Mouse (Mus musculus) myocyte (in vitro differentiated cells): ENCODE results near the gene Stk10. TPM values are rescaled to one million over a fixed set of nuclear protein-coding genes. Genes with fewer than 3 reads are reported as not detected.

ENCODE experiments used
- H3K27me3 ChIP-seq: one replicate; pipeline ENCODE4 v1.6.1; 2011; ENCODE audit not compliant: control insufficient read depth, insufficient read depth, insufficient read length
- H3K36me3 ChIP-seq: one replicate; pipeline ENCODE4 v1.6.1; 2011; ENCODE audit not compliant: control insufficient read depth, insufficient read depth
- H3K4me2 ChIP-seq: one replicate; pipeline ENCODE4 v1.6.1; 2011; ENCODE audit warnings: low read depth, control low read depth
- H3K4me3 ChIP-seq: one replicate; pipeline ENCODE4 v1.5.1; 2011; ENCODE audit warnings: mild to moderate bottlenecking, control low read depth, moderate library complexity
- H3K79me2 ChIP-seq: one replicate; pipeline ENCODE4 v1.6.1; 2011; ENCODE audit not compliant: control insufficient read depth, insufficient read depth
- H3ac ChIP-seq: one replicate; pipeline ENCODE4 v1.6.1; 2011; ENCODE audit not compliant: control insufficient read depth, insufficient read length
- CEBPB ChIP-seq: IDR thresholded peaks from 2 replicates; pipeline ENCODE4 v1.6.1; 2011; ENCODE audit warnings: mild to moderate bottlenecking, moderate library complexity; ENCODE audit not compliant: poor library complexity, insufficient read depth, severe bottlenecking
- E2F4 ChIP-seq: IDR thresholded peaks from one replicate; pipeline ENCODE4 v1.6.1; 2011; ENCODE audit warnings: mild to moderate bottlenecking, control low read depth, moderate library complexity; ENCODE audit not compliant: insufficient read depth
- MAX ChIP-seq: IDR thresholded peaks from one replicate; pipeline ENCODE4 v1.6.1; 2011; ENCODE audit warnings: low read depth, mild to moderate bottlenecking, control low read depth
- MYOD1 ChIP-seq, 3 experiments: IDR thresholded peaks; one replicate each; pipeline ENCODE4 v1.6.1; 2011; ENCODE audit warnings: control low read depth in 2 of 3, low read depth in 2 of 3, mild to moderate bottlenecking in 2 of 3, moderate library complexity in 1 of 3; ENCODE audit not compliant: insufficient read length in 2 of 3, control insufficient read depth in 1 of 3
- MYOG ChIP-seq, 3 experiments: IDR thresholded peaks; one replicate each; pipeline ENCODE4 v1.6.1; 2011; ENCODE audit warnings: control low read depth in 2 of 3, low read depth in 2 of 3, mild to moderate bottlenecking in 2 of 3; ENCODE audit not compliant: insufficient read length in 2 of 3, control insufficient read depth in 1 of 3, insufficient read depth in 1 of 3
- POLR2A ChIP-seq: IDR thresholded peaks from one replicate; pipeline ENCODE4 v1.6.1; 2011; ENCODE audit warnings: low read depth, mild to moderate bottlenecking, control low read depth, moderate library complexity; ENCODE audit not compliant: insufficient read length
- POLR2AphosphoS2 ChIP-seq: IDR thresholded peaks from one replicate; pipeline ENCODE4 v1.6.1; 2011; ENCODE audit warnings: low read depth, control low read depth; ENCODE audit not compliant: insufficient read length
- REST ChIP-seq: IDR thresholded peaks from one replicate; pipeline ENCODE4 v1.6.1; 2011; ENCODE audit warnings: mild to moderate bottlenecking, control low read depth, moderate library complexity; ENCODE audit not compliant: insufficient read depth, insufficient read length
- SRF ChIP-seq: IDR thresholded peaks from one replicate; pipeline ENCODE4 v1.6.1; 2011; ENCODE audit warnings: low read depth; ENCODE audit not compliant: control insufficient read depth, insufficient read length
- TCF12 ChIP-seq: IDR thresholded peaks from one replicate; pipeline ENCODE4 v1.6.1; 2011; ENCODE audit warnings: mild to moderate bottlenecking, control low read depth; ENCODE audit not compliant: poor library complexity, insufficient read depth, severe bottlenecking
- TCF3 ChIP-seq: IDR thresholded peaks from one replicate; pipeline ENCODE4 v1.6.1; 2011; ENCODE audit warnings: low read depth, control low read depth; ENCODE audit not compliant: insufficient read length
- USF1 ChIP-seq: IDR thresholded peaks from one replicate; pipeline ENCODE4 v1.6.1; 2011; ENCODE audit warnings: low read depth, mild to moderate bottlenecking, control low read depth, moderate library complexity
- polyA plus RNA-seq: library from polyadenylated mRNA; unstranded; fragments of >200 nt; fragmentation: generic; extraction: Trizol; gene quantifications from one replicate; pipeline ENCODE4 v1.2.1, GENCODE M21; 2012; ENCODE audit warnings: missing spikeins

Stk10 gene
- 7.1 TPM for polyA plus RNA-seq

- no peak for TF ChIP-seq MAX
- TF ChIP-seq POLR2AphosphoS2, result peak; percentile 93
- no peak for TF ChIP-seq SRF
- no peak for TF ChIP-seq CEBPB
- peak in 1 of 3 experiments; percentile 38 for TF ChIP-seq MYOD1 (IDR thresholded peaks at IDR 0.05; ENCODE audit: control insufficient read depth in 1 of 3, insufficient read length in 2 of 3, low read depth in 2 of 3)
- TF ChIP-seq USF1, result no peak
- peak; percentile 87 for TF ChIP-seq POLR2A
- no peak for TF ChIP-seq TCF3
- no peak for TF ChIP-seq E2F4
- TF ChIP-seq TCF12, result no peak
- TF ChIP-seq REST, result no peak
- TF ChIP-seq MYOG (IDR thresholded peaks at IDR 0.05; ENCODE audit: control insufficient read depth in 1 of 3, insufficient read depth in 1 of 3, insufficient read length in 2 of 3, low read depth in 2 of 3), result peak in 1 of 3 experiments; percentile 68
- Histone ChIP-seq H3K4me3 (peak within 1 kb of the TSS; percentile 90), H3ac (peak within 1 kb of the TSS; percentile 49), H3K27me3 (no peaks in the 10 kb centered on the region), H3K36me3 (no peaks in the 10 kb centered on the region), H3K4me2 (peak within 1 kb of the TSS; percentile 91), H3K79me2 (peaks cover 39% of the 10 kb centered on the region)
Measured at GRCm38 (mm10) chr11:32532765-32533481, at the start of gene Stk10. TSS of gene Stk10 (plus strand) at chr11:32533305.

GRCm38 (mm10) chr11:32485290-32485689, 47.8 kb upstream of the Stk10 start:
- no peaks in the 10 kb centered on the region for H3K27me3 ChIP-seq
- no peak overlapping the region for H3K4me2 ChIP-seq
- H3K4me3 ChIP-seq, result no peak overlapping the region
- no peaks in the 10 kb centered on the region for H3K36me3 ChIP-seq
- peaks cover 73% of the 10 kb centered on the region for H3K79me2 ChIP-seq
- no peak overlapping the region for H3ac ChIP-seq
- TF ChIP-seq REST (no peak), SRF (no peak)

- no peak overlapping the region for H3ac ChIP-seq
- no peaks in the 10 kb centered on the region for H3K27me3 ChIP-seq
- no peaks in the 10 kb centered on the region for H3K36me3 ChIP-seq
- no peak overlapping the region for H3K4me2 ChIP-seq
- peaks cover 75% of the 10 kb centered on the region for H3K79me2 ChIP-seq
- no peak for TF ChIP-seq CEBPB
- no peak for TF ChIP-seq POLR2AphosphoS2
- TF ChIP-seq USF1, result no peak
- no peak for TF ChIP-seq TCF3
- no peak for TF ChIP-seq REST
- TF ChIP-seq POLR2A, result no peak
- no peak for TF ChIP-seq MAX
- no peak overlapping the region for H3K4me3 ChIP-seq
Measured at GRCm38 (mm10) chr11:32486621-32487020, 46.5 kb upstream of the Stk10 start.

- Histone ChIP-seq H3K4me2 (no peak overlapping the region), H3K4me3 (no peak overlapping the region), H3K36me3 (no peaks in the 10 kb centered on the region), H3K27me3 (no peaks in the 10 kb centered on the region), H3ac (no peak overlapping the region), H3K79me2 (peaks cover 75% of the 10 kb centered on the region)
- TF ChIP-seq MYOD1 (IDR thresholded peaks at IDR 0.05; ENCODE audit: control insufficient read depth in 1 of 3, insufficient read length in 2 of 3, low read depth in 2 of 3), result no peak
- TF ChIP-seq TCF12, result no peak
- TF ChIP-seq SRF, result no peak
- TF ChIP-seq REST, result no peak
- no peak for TF ChIP-seq TCF3
- TF ChIP-seq USF1, result no peak
- TF ChIP-seq CEBPB, result no peak
- TF ChIP-seq E2F4, result no peak
- no peak for TF ChIP-seq MYOG (IDR thresholded peaks at IDR 0.05; ENCODE audit: control insufficient read depth in 1 of 3, insufficient read depth in 1 of 3, insufficient read length in 2 of 3, low read depth in 2 of 3)
- TF ChIP-seq MAX, result no peak
- TF ChIP-seq POLR2AphosphoS2, result no peak
- TF ChIP-seq POLR2A, result no peak
Measured at GRCm38 (mm10) chr11:32487501-32487900, 45.6 kb upstream of the Stk10 start.

- H3ac ChIP-seq, result no peak overlapping the region
- no peak for TF ChIP-seq SRF
- H3K27me3 ChIP-seq, result no peaks in the 10 kb centered on the region
- H3K4me3 ChIP-seq, result no peak overlapping the region
- H3K4me2 ChIP-seq, result no peak overlapping the region
- H3K36me3 ChIP-seq, result no peaks in the 10 kb centered on the region
- H3K79me2 ChIP-seq, result peaks cover 76% of the 10 kb centered on the region
Measured at GRCm38 (mm10) chr11:32488344-32488743, 44.8 kb upstream of the Stk10 start.
